Mouse (Mus musculus): ENCODE measurements around the gene Bach1. TPM values are rescaled to one million over a fixed set of nuclear protein-coding genes. Genes with fewer than 3 reads are reported as not detected.

Gene Bach1
- polyA plus RNA-seq, 1 experiment = 8.8 TPM

DNA sequence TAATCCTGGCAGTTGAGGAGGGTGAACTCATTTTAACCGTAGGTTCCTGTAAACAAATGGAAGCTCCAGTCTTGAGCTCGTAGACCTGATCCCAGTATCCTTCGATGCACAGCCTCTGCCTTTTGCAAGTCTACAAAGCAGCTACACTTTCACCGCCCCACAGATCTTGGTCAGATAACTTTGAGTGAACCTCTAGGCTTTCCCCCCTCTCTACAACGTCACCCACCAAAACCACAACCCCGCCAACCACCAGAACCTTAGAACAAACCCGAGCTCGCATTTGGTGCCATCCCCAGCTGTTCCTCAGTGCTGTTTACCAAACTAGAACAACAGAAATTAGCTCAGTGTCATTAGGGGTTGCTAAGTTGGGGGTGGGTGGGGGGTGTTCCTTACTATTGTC is 37.1 kb upstream of the Bach1 start:
- Histone ChIP-seq H3K4me2 (ENCODE audit: low read depth) (no peak overlapping the region), H3ac (ENCODE audit: control insufficient read depth, insufficient read length) (no peak overlapping the region), H3K4me3 (no peak overlapping the region), H3K79me2 (ENCODE audit: control insufficient read depth, insufficient read depth) (no peaks in the 10 kb centered on the region), H3K36me3 (ENCODE audit: control insufficient read depth, insufficient read depth) (no peaks in the 10 kb centered on the region), H3K27me3 (ENCODE audit: control insufficient read depth, insufficient read depth, insufficient read length) (no peaks in the 10 kb centered on the region)
- TF ChIP-seq MYOG (IDR thresholded peaks at IDR 0.05; ENCODE audit: control insufficient read depth in 1 of 3, insufficient read depth in 1 of 3, insufficient read length in 2 of 3, low read depth in 2 of 3) (no peak), TCF3 (IDR thresholded peaks at IDR 0.05; ENCODE audit: insufficient read length, low read depth) (no peak), POLR2A (IDR thresholded peaks at IDR 0.05; ENCODE audit: insufficient read length, low read depth) (no peak), CEBPB (IDR thresholded peaks at IDR 0.05; ENCODE audit: insufficient read depth, poor library complexity, severe bottlenecking) (no peak), MAX (IDR thresholded peaks at IDR 0.05; ENCODE audit: low read depth) (no peak), MYOD1 (IDR thresholded peaks at IDR 0.05; ENCODE audit: control insufficient read depth in 1 of 3, insufficient read length in 2 of 3, low read depth in 2 of 3) (no peak), USF1 (IDR thresholded peaks at IDR 0.05; ENCODE audit: low read depth) (no peak), E2F4 (IDR thresholded peaks at IDR 0.05; ENCODE audit: insufficient read depth) (no peak), SRF (IDR thresholded peaks at IDR 0.05; ENCODE audit: control insufficient read depth, insufficient read length, low read depth) (no peak), REST (IDR thresholded peaks at IDR 0.05; ENCODE audit: insufficient read depth, insufficient read length) (no peak), TCF12 (IDR thresholded peaks at IDR 0.05; ENCODE audit: insufficient read depth, poor library complexity, severe bottlenecking) (no peak), POLR2AphosphoS2 (IDR thresholded peaks at IDR 0.05; ENCODE audit: insufficient read length, low read depth) (no peak)

DNA sequence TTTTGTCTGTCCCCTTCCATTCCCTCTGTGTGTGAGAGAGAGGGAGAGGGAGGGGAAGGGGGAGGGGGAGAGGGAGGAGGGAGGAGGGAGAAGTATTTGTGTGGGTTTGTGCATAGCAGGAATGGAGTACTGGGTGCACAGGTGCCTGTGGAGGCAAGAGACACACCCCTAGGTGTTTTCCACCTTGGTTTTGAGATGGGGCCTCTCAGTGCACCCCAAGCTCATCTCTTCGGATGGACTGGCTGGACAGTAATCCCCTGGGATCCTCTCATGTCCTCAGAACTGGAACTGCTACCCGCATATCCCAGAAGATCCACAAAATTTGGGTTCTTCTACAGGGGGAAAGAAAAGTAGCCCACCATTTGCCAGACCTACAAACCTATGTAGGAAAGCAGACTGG is 36.2 kb upstream of the Bach1 start:
- no peaks in the 10 kb centered on the region for H3K27me3 ChIP-seq (ENCODE audit: control insufficient read depth, insufficient read depth, insufficient read length)
- TF ChIP-seq POLR2AphosphoS2 (IDR thresholded peaks at IDR 0.05; ENCODE audit: insufficient read length, low read depth) (no peak), TCF3 (IDR thresholded peaks at IDR 0.05; ENCODE audit: insufficient read length, low read depth) (no peak), CEBPB (IDR thresholded peaks at IDR 0.05; ENCODE audit: insufficient read depth, poor library complexity, severe bottlenecking) (no peak), USF1 (IDR thresholded peaks at IDR 0.05; ENCODE audit: low read depth) (no peak), MYOG (IDR thresholded peaks at IDR 0.05; ENCODE audit: control insufficient read depth in 1 of 3, insufficient read depth in 1 of 3, insufficient read length in 2 of 3, low read depth in 2 of 3) (no peak), POLR2A (IDR thresholded peaks at IDR 0.05; ENCODE audit: insufficient read length, low read depth) (no peak), REST (IDR thresholded peaks at IDR 0.05; ENCODE audit: insufficient read depth, insufficient read length) (no peak), E2F4 (IDR thresholded peaks at IDR 0.05; ENCODE audit: insufficient read depth) (no peak), TCF12 (IDR thresholded peaks at IDR 0.05; ENCODE audit: insufficient read depth, poor library complexity, severe bottlenecking) (no peak), MAX (IDR thresholded peaks at IDR 0.05; ENCODE audit: low read depth) (no peak), SRF (IDR thresholded peaks at IDR 0.05; ENCODE audit: control insufficient read depth, insufficient read length, low read depth) (no peak), MYOD1 (IDR thresholded peaks at IDR 0.05; ENCODE audit: control insufficient read depth in 1 of 3, insufficient read length in 2 of 3, low read depth in 2 of 3) (no peak)
- H3K79me2 ChIP-seq (ENCODE audit: control insufficient read depth, insufficient read depth) = no peaks in the 10 kb centered on the region
- H3K4me3 ChIP-seq = no peak overlapping the region
- no peak overlapping the region for H3ac ChIP-seq (ENCODE audit: control insufficient read depth, insufficient read length)
- H3K36me3 ChIP-seq (ENCODE audit: control insufficient read depth, insufficient read depth) = no peaks in the 10 kb centered on the region
- no peak overlapping the region for H3K4me2 ChIP-seq (ENCODE audit: low read depth)

GRCm38 (mm10) chr16:87663890-87664289 is 34.9 kb upstream of the Bach1 start:
- Histone ChIP-seq H3ac (ENCODE audit: control insufficient read depth, insufficient read length) (no peak overlapping the region), H3K79me2 (ENCODE audit: control insufficient read depth, insufficient read depth) (no peaks in the 10 kb centered on the region), H3K27me3 (ENCODE audit: control insufficient read depth, insufficient read depth, insufficient read length) (no peaks in the 10 kb centered on the region), H3K4me2 (ENCODE audit: low read depth) (no peak overlapping the region), H3K4me3 (no peak overlapping the region), H3K36me3 (ENCODE audit: control insufficient read depth, insufficient read depth) (no peaks in the 10 kb centered on the region)
- no peak for TF ChIP-seq REST (IDR thresholded peaks at IDR 0.05; ENCODE audit: insufficient read depth, insufficient read length)
- TF ChIP-seq MYOD1 (IDR thresholded peaks at IDR 0.05; ENCODE audit: control insufficient read depth in 1 of 3, insufficient read length in 2 of 3, low read depth in 2 of 3) = no peak
- TF ChIP-seq POLR2A (IDR thresholded peaks at IDR 0.05; ENCODE audit: insufficient read length, low read depth) = no peak
- no peak for TF ChIP-seq E2F4 (IDR thresholded peaks at IDR 0.05; ENCODE audit: insufficient read depth)
- TF ChIP-seq TCF3 (IDR thresholded peaks at IDR 0.05; ENCODE audit: insufficient read length, low read depth) = no peak
- no peak for TF ChIP-seq POLR2AphosphoS2 (IDR thresholded peaks at IDR 0.05; ENCODE audit: insufficient read length, low read depth)
- TF ChIP-seq CEBPB (IDR thresholded peaks at IDR 0.05; ENCODE audit: insufficient read depth, poor library complexity, severe bottlenecking) = no peak

GRCm38 (mm10) chr16:87665246-87665645 is 33.5 kb upstream of the Bach1 start:
- H3K36me3 ChIP-seq (ENCODE audit: control insufficient read depth, insufficient read depth) = no peaks in the 10 kb centered on the region

DNA sequence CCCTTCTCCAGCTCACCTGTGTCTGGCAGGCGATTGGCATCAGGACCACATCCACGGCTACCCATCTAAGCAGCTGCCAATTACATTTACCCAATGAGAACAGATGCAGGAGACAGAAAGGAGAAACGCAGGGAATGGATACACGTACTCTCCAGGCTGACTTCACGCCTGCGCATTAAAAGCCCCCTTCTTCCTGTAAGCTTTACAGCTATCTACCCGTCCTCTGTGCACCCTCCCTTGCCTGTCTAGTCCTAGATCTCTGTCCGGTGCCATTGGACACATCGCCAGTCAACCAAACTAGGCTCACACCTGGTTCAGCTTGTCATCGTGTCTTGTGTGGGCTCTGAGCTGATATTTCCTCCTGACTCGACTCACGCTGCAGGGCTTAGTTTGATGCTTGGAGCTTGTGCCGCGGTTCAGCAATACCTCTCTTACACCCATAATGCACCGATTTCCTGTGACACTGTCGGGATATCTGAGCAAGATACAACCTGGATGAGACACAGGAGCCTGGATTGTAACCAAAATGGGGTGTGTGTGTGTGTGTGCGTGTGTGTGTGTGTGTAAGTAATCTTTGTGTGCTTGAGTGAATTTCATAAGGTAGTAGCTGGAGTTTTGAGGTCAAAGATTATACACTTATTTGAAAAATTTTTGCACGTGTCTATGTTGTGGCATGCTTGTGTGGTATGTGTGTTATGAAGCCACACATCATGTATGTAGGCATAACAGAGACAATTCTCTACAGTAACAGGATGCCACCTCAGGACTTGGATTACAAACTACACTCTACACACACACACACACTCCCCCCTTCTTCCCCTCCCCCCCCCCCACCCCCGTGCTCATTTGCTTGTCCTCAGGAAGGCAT is 32.8 kb upstream of the Bach1 start:
- no peak overlapping the region for H3K4me3 ChIP-seq
- H3K4me2 ChIP-seq (ENCODE audit: low read depth) = peak overlapping the region; percentile 49
- H3K79me2 ChIP-seq (ENCODE audit: control insufficient read depth, insufficient read depth) = no peaks in the 10 kb centered on the region
- no peaks in the 10 kb centered on the region for H3K27me3 ChIP-seq (ENCODE audit: control insufficient read depth, insufficient read depth, insufficient read length)
- H3ac ChIP-seq (ENCODE audit: control insufficient read depth, insufficient read length) = no peak overlapping the region
- TF ChIP-seq REST (IDR thresholded peaks at IDR 0.05; ENCODE audit: insufficient read depth, insufficient read length) (no peak), E2F4 (IDR thresholded peaks at IDR 0.05; ENCODE audit: insufficient read depth) (no peak), POLR2A (IDR thresholded peaks at IDR 0.05; ENCODE audit: insufficient read length, low read depth) (no peak), SRF (IDR thresholded peaks at IDR 0.05; ENCODE audit: control insufficient read depth, insufficient read length, low read depth) (no peak), USF1 (IDR thresholded peaks at IDR 0.05; ENCODE audit: low read depth) (no peak), TCF3 (IDR thresholded peaks at IDR 0.05; ENCODE audit: insufficient read length, low read depth) (no peak), MYOD1 (IDR thresholded peaks at IDR 0.05; ENCODE audit: control insufficient read depth in 1 of 3, insufficient read length in 2 of 3, low read depth in 2 of 3) (peak in 2 of 3 experiments; percentile 22 to 37), POLR2AphosphoS2 (IDR thresholded peaks at IDR 0.05; ENCODE audit: insufficient read length, low read depth) (no peak)
- H3K36me3 ChIP-seq (ENCODE audit: control insufficient read depth, insufficient read depth) = no peaks in the 10 kb centered on the region

More at GRCm38 (mm10) chr16:87665246-87665645, 33.5 kb upstream of the Bach1 start:
- Histone ChIP-seq H3K79me2 (ENCODE audit: control insufficient read depth, insufficient read depth) (no peaks in the 10 kb centered on the region), H3ac (ENCODE audit: control insufficient read depth, insufficient read length) (no peak overlapping the region), H3K4me2 (ENCODE audit: low read depth) (peak overlapping the region; percentile 49), H3K27me3 (ENCODE audit: control insufficient read depth, insufficient read depth, insufficient read length) (no peaks in the 10 kb centered on the region), H3K4me3 (no peak overlapping the region)
- TF ChIP-seq POLR2A (IDR thresholded peaks at IDR 0.05; ENCODE audit: insufficient read length, low read depth) (no peak), MYOD1 (IDR thresholded peaks at IDR 0.05; ENCODE audit: control insufficient read depth in 1 of 3, insufficient read length in 2 of 3, low read depth in 2 of 3) (peak in 1 of 3 experiments; percentile 42)

Measured in myocyte (in vitro differentiated cells).